Mouse (Mus musculus): ENCODE measurements around the gene Samd13.

DNA sequence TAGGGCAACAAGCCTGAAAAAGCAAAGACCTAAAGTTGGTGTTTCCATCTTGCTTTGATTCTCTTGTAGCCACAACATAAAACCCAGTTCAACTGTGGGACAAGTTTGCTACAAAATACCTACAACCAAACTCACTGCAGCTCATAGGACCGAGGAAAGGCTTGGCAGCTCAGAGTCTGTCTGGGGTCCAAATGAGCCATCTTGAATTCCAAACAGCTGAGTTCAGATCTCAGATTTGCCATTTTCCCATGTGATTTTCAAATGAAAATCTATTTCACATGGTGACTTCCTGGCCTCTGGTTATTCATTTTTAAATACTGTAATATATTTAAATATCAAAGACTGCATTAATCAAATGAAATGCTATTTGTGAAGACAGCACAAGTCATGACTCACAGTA, 10.3 kb downstream of the Samd13 start:
- TF ChIP-seq CTCF (IDR thresholded peaks at IDR 0.05; ENCODE audit: low read depth, low read length) (no peak), GATA1 (IDR thresholded peaks at IDR 0.05; ENCODE audit: borderline replicate concordance, low read length) (no peak), POLR2AphosphoS5 (IDR thresholded peaks at IDR 0.05; ENCODE audit: insufficient replicate concordance, low read depth, low read length) (no peak), TAL1 (conservative IDR thresholded peaks at IDR 0.05; ENCODE audit: low read depth, low read length) (no peak), GATA2 (IDR thresholded peaks at IDR 0.05; ENCODE audit: borderline replicate concordance, low read depth, low read length) (no peak)

Data from G1E (cell line).